Comparison of ENCODE assay signal across 1 mouse cellular context in the genomic region with DNA sequence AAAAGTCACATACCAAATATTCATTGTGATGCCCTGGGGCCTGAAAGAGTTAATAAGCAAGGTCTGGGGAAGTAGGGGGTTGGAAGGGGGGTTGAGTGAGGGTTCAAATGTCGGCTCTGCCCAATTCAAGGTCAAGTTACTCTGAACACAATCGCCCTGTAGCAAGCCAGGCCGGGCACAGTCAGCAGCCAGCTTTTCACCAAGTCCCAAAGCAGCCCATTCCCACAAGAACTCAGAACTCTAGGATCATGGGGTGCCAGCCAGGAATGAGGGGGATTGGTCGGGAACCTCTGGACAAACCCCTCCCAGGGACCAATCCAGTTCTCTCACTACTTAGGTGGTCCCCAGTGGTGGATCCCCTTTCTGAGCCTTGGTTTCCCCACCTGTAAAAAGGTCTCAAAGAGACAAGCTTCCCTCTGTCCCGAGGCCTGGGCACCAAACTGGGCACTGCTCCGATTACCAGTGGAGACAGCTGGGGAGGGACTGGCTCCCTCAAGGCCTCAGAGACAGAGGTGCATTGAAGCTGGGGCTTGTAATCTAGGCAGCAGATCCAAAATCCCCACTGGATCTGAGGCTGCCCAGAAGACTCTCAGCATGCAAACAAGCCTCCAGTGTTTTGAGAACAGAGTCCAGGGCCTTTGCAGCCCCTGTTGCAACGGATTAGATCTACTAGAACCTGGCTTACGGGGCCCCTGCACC.
TF ChIP-seq lines count a peak whose summit lies in the region.

No protein-coding gene starts in this region.

TF ChIP-seq in CH12.LX, 34 proteins besides CTCF, POLR2A, EP300 and RAD21:
- TF ChIP-seq CHD1 (IDR thresholded peaks at IDR 0.05; ENCODE audit: low read depth, low read length) = no peak
- TF ChIP-seq MAX (IDR thresholded peaks at IDR 0.05; ENCODE audit: low read length) = no peak
- no peak for TF ChIP-seq MYC (IDR thresholded peaks at IDR 0.05; ENCODE audit: low read depth, low read length)
- no peak for TF ChIP-seq TCF12 (IDR thresholded peaks at IDR 0.05; ENCODE audit: low read depth, low read length)
- TF ChIP-seq ZMIZ1 (IDR thresholded peaks at IDR 0.05; ENCODE audit: low read depth, low read length) = no peak
- no peak for TF ChIP-seq ETS1 (conservative IDR thresholded peaks at IDR 0.05; ENCODE audit: low read depth, low read length)
- no peak for TF ChIP-seq MXI1 (IDR thresholded peaks at IDR 0.05; ENCODE audit: low read depth, low read length)
- no peak for TF ChIP-seq MEF2A (IDR thresholded peaks at IDR 0.05; ENCODE audit: borderline replicate concordance, low read depth, low read length)
- no peak for TF ChIP-seq ZC3H11A (IDR thresholded peaks at IDR 0.05; ENCODE audit: low read depth, low read length)
- no peak for TF ChIP-seq ZKSCAN1 (IDR thresholded peaks at IDR 0.05; ENCODE audit: borderline replicate concordance, low read depth, low read length)
- TF ChIP-seq KAT2A (IDR thresholded peaks at IDR 0.05; ENCODE audit: insufficient replicate concordance, low read length) = no peak
- TF ChIP-seq USF2 (conservative IDR thresholded peaks at IDR 0.05; ENCODE audit: low read depth, low read length) = no peak
- TF ChIP-seq ZNF384 (IDR thresholded peaks at IDR 0.05; ENCODE audit: low read depth, low read length) = no peak
- no peak for TF ChIP-seq CHD2 (IDR thresholded peaks at IDR 0.05; ENCODE audit: low read length)
- TF ChIP-seq PAX5 (IDR thresholded peaks at IDR 0.05; ENCODE audit: low read length) = no peak
- TF ChIP-seq BHLHE40 (IDR thresholded peaks at IDR 0.05; ENCODE audit: low read depth, low read length) = no peak
